Mouse (Mus musculus) kidney, embryonic 14.5 days (tissue): ENCODE measurements around the gene Rsc1a1. TPM values are rescaled to one million over a fixed set of nuclear protein-coding genes. Genes with fewer than 3 reads are reported as not detected.
A peak's percentile ranks its signal among the peaks of the same experiment; 100 is the strongest.

ENCODE experiments used
- ATAC-seq: fragments of 200-750 bp; cut with Nextera tagmentation; 2 replicates; pipeline ENCODE4 v1.8.0; 2017; ENCODE audit warnings: moderate number of reproducible peaks, mild to moderate bottlenecking, moderate TSS enrichment, moderate library complexity; ENCODE audit not compliant: low FRiP score, low TSS enrichment
- H3K27ac ChIP-seq: fragments of 300-500 bp; sonication (generic); 2 replicates; pipeline ENCODE4 v1.5.1; 2014; ENCODE audit warnings: low read depth, mild to moderate bottlenecking, low read length, moderate library complexity, mixed read lengths
- H3K27me3 ChIP-seq: fragments of 300-500 bp; sonication (generic); 2 replicates; pipeline ENCODE4 v1.6.1; 2014; ENCODE audit warnings: mild to moderate bottlenecking, low read length; ENCODE audit not compliant: control insufficient read depth, insufficient read depth
- H3K36me3 ChIP-seq: fragments of 300-500 bp; sonication (generic); 2 replicates; pipeline ENCODE4 v1.6.1; 2014; ENCODE audit warnings: low read length, mixed read lengths; ENCODE audit not compliant: control insufficient read depth, insufficient read depth
- H3K4me1 ChIP-seq: fragments of 300-500 bp; sonication (generic); 2 replicates; pipeline ENCODE4 v1.6.1; 2014; ENCODE audit warnings: low read length, mixed read lengths; ENCODE audit not compliant: control insufficient read depth, insufficient read depth
- H3K4me2 ChIP-seq: fragments of 300-500 bp; sonication (generic); replicated peaks from 2 replicates; pipeline ENCODE4 v1.6.1; 2014; ENCODE audit warnings: low read depth, mild to moderate bottlenecking, low read length
- H3K4me3 ChIP-seq: fragments of 300-500 bp; sonication (generic); 2 replicates; pipeline ENCODE4 v1.5.1; 2014; ENCODE audit warnings: mild to moderate bottlenecking, low read length
- H3K9ac ChIP-seq: fragments of 300-500 bp; sonication (generic); 2 replicates; pipeline ENCODE4 v1.6.1; 2014; ENCODE audit warnings: low read depth, mild to moderate bottlenecking, low read length, moderate library complexity
- H3K9me3 ChIP-seq: fragments of 300-500 bp; sonication (generic); 2 replicates; pipeline ENCODE4 v1.6.1; 2016; ENCODE audit warnings: low read length; ENCODE audit not compliant: control insufficient read depth
- WGBS: fragments of 180-500 bp; shearing (Covaris S2); extraction: QIAGEN DNeasy Blood & Tissue Kit; methylation state at CpG from one replicate; pipeline ENCODE4 v1.1.7; 2014; 5-methylcytosine and 5-hydroxymethylcytosine counted together
- polyA plus RNA-seq: library from polyadenylated mRNA; unstranded; fragments of >200 nt; fragmentation: Nextera tagmentation; extraction: Ambion mirVana; gene quantifications from 2 replicates; pipeline ENCODE4 v1.2.1, GENCODE M21; 2014

The Rsc1a1 gene
- polyA plus RNA-seq, 1 experiment from 2014 or later, result not detected

- WGBS, result 92% methylated on average over 13 of the region's 13 CpGs
- Histone ChIP-seq H3K4me2 (no peak overlapping the region), H3K4me3 (no peak overlapping the region), H3K27me3 (no peaks in the 10 kb centered on the region), H3K27ac (no peak overlapping the region), H3K9me3 (no peaks in the 10 kb centered on the region), H3K9ac (no peak overlapping the region), H3K36me3 (peaks cover 14% of the 10 kb centered on the region; the same call in 1 of the 2 replicates), H3K4me1 (no peaks in the 10 kb centered on the region)
- no peak for ATAC-seq
Measured at GRCm38 (mm10) chr4:141653813-141654212, 31.6 kb downstream of the Rsc1a1 start.

- Histone ChIP-seq H3K36me3 (peaks cover 13% of the 10 kb centered on the region; the same call in 1 of the 2 replicates), H3K4me2 (no peak overlapping the region), H3K27ac (no peak overlapping the region), H3K9me3 (no peaks in the 10 kb centered on the region), H3K4me3 (no peak overlapping the region), H3K27me3 (no peaks in the 10 kb centered on the region), H3K9ac (no peak overlapping the region), H3K4me1 (no peaks in the 10 kb centered on the region)
- no peak for ATAC-seq
- 92% methylated on average over 8 of the region's 8 CpGs for WGBS
Measured at GRCm38 (mm10) chr4:141653044-141653443, 32.4 kb downstream of the Rsc1a1 start.

GRCm38 (mm10) chr4:141651944-141652343, 33.5 kb downstream of the Rsc1a1 start:
- no peaks in the 10 kb centered on the region for H3K9me3 ChIP-seq
- H3K36me3 ChIP-seq, result peaks cover 9% of the 10 kb centered on the region; the same call in 1 of the 2 replicates
- no peak overlapping the region for H3K9ac ChIP-seq
- H3K4me1 ChIP-seq, result no peaks in the 10 kb centered on the region
- no peak overlapping the region for H3K27ac ChIP-seq
- H3K27me3 ChIP-seq, result no peaks in the 10 kb centered on the region
- no peak overlapping the region for H3K4me2 ChIP-seq
- 94% methylated on average over 10 of the region's 10 CpGs for WGBS
- ATAC-seq, result no peak
- H3K4me3 ChIP-seq, result no peak overlapping the region

- no peaks in the 10 kb centered on the region for H3K27me3 ChIP-seq
- no peaks in the 10 kb centered on the region for H3K4me1 ChIP-seq
- H3K9me3 ChIP-seq, result no peaks in the 10 kb centered on the region
- no peak overlapping the region for H3K9ac ChIP-seq
- peaks cover 8% of the 10 kb centered on the region; the same call in 1 of the 2 replicates for H3K36me3 ChIP-seq
- no peak overlapping the region for H3K4me2 ChIP-seq
- H3K27ac ChIP-seq, result no peak overlapping the region
- WGBS, result 89% methylated on average over 6 of the region's 6 CpGs
- no peak for ATAC-seq
- no peak overlapping the region for H3K4me3 ChIP-seq
Measured at GRCm38 (mm10) chr4:141651286-141651685, 34.1 kb downstream of the Rsc1a1 start.

- 71% methylated on average over 6 of the region's 6 CpGs for WGBS
- H3K4me3 ChIP-seq, result no peak overlapping the region
- no peaks in the 10 kb centered on the region for H3K4me1 ChIP-seq
- H3K9me3 ChIP-seq, result no peaks in the 10 kb centered on the region
- no peaks in the 10 kb centered on the region for H3K27me3 ChIP-seq
- no peak overlapping the region for H3K9ac ChIP-seq
- H3K36me3 ChIP-seq, result peaks cover 5% of the 10 kb centered on the region; the same call in 1 of the 2 replicates
- H3K4me2 ChIP-seq, result no peak overlapping the region
- no peak overlapping the region for H3K27ac ChIP-seq
- ATAC-seq, result no peak
Measured at GRCm38 (mm10) chr4:141649244-141649643, 36.2 kb downstream of the Rsc1a1 start.

GRCm38 (mm10) chr4:141648262-141648661, 37.1 kb downstream of the Rsc1a1 start:
- Histone ChIP-seq H3K27ac (no peak overlapping the region), H3K27me3 (no peaks in the 10 kb centered on the region), H3K9me3 (no peaks in the 10 kb centered on the region), H3K4me3 (no peak overlapping the region), H3K4me2 (no peak overlapping the region), H3K36me3 (no peaks in the 10 kb centered on the region; the same call in 1 of the 2 replicates), H3K9ac (no peak overlapping the region), H3K4me1 (peaks cover 7% of the 10 kb centered on the region)
- 95% methylated on average over 5 of the region's 5 CpGs for WGBS
- ATAC-seq, result no peak

GRCm38 (mm10) chr4:141647187-141647586, 38.2 kb downstream of the Rsc1a1 start:
- WGBS, result 91% methylated on average over 3 of the region's 3 CpGs
- Histone ChIP-seq H3K4me1 (peaks cover 9% of the 10 kb centered on the region), H3K9ac (no peak overlapping the region), H3K4me2 (no peak overlapping the region), H3K36me3 (no peaks in the 10 kb centered on the region; the same call in 1 of the 2 replicates), H3K27me3 (no peaks in the 10 kb centered on the region), H3K9me3 (no peaks in the 10 kb centered on the region), H3K27ac (no peak overlapping the region), H3K4me3 (no peak overlapping the region)
- no peak for ATAC-seq

GRCm38 (mm10) chr4:141645988-141646387, 39.4 kb downstream of the Rsc1a1 start:
- no peak for ATAC-seq
- Histone ChIP-seq H3K27ac (no peak overlapping the region), H3K9ac (no peak overlapping the region), H3K4me1 (peaks cover 9% of the 10 kb centered on the region), H3K27me3 (no peaks in the 10 kb centered on the region), H3K4me3 (no peak overlapping the region), H3K9me3 (no peaks in the 10 kb centered on the region), H3K36me3 (peaks cover 10% of the 10 kb centered on the region), H3K4me2 (no peak overlapping the region)
- 94% methylated on average over 8 of the region's 8 CpGs for WGBS

GRCm38 (mm10) chr4:141643118-141643855, 42.1 kb downstream of the Rsc1a1 start:
- ATAC-seq, result peak; percentile 54
- 25% methylated on average over 7 of the region's 7 CpGs for WGBS
- Histone ChIP-seq H3K27me3 (no peaks in the 10 kb centered on the region), H3K9ac (no peak overlapping the region), H3K4me3 (no peak overlapping the region), H3K27ac (peak overlapping the region; percentile 42; the same call in 1 of the 2 replicates), H3K4me2 (no peak overlapping the region), H3K4me1 (peaks cover 9% of the 10 kb centered on the region), H3K9me3 (no peaks in the 10 kb centered on the region), H3K36me3 (peaks cover 31% of the 10 kb centered on the region)
